In genomic region chr11:60776829-60777740, GRCm38 (mm10) we compare ENCODE assay signal across 8 mouse cellular contexts. TPM values are rescaled to one million over a fixed set of nuclear protein-coding genes. Genes with fewer than 3 reads are reported as not detected.
DNase-seq lines count a peak whose midpoint lies in the region; ATAC-seq and TF ChIP-seq lines count a peak whose summit lies in the region.

Gene Top3a, minus strand, starts transcription at chr11:60777365.
Gene Smcr8, plus strand, starts transcription at chr11:60777524.

- H3K9me3 ChIP-seq in hindbrain, postnatal 0 days (ENCODE audit: low read length) = no peaks in the 10 kb centered on the region

- H3K4me3 ChIP-seq in gastrocnemius, adult 2 months = peak within 1 kb of the TSS; percentile 90
- peak within 1 kb of the TSS; percentile 77 for H3K4me3 ChIP-seq in hindbrain, postnatal 0 days (ENCODE audit: low read length)
- peak within 1 kb of the TSS; percentile 88 for H3K4me3 ChIP-seq in left cerebral cortex, adult 2 months

- peak within 1 kb of the TSS; percentile 93 for H3K4me2 ChIP-seq in hindbrain, postnatal 0 days (ENCODE audit: low read depth, low read length)

- no peak for TF ChIP-seq CTCF in gastrocnemius, adult 2 months (IDR thresholded peaks at IDR 0.05)
- TF ChIP-seq CTCF in hindbrain, postnatal 0 days (IDR thresholded peaks at IDR 0.05; ENCODE audit: low read depth) = no peak
- no peak for TF ChIP-seq CTCF in left cerebral cortex, adult 2 months (IDR thresholded peaks at IDR 0.05)

- H3K27me3 ChIP-seq in hindbrain, postnatal 0 days (ENCODE audit: insufficient read depth, low read length) = no peaks in the 10 kb centered on the region

- under 1% methylated on average over 62 of the region's 62 CpGs for WGBS in hindbrain, postnatal 0 days

- H3K27ac ChIP-seq in gastrocnemius, adult 2 months = peak within 1 kb of the TSS; percentile 96
- peak within 1 kb of the TSS; percentile 80 for H3K27ac ChIP-seq in hindbrain, postnatal 0 days
- peak within 1 kb of the TSS; percentile 95 for H3K27ac ChIP-seq in left cerebral cortex, adult 2 months

- H3K9ac ChIP-seq in hindbrain, postnatal 0 days (replicated peaks; ENCODE audit: low read length) = peak within 1 kb of the TSS; percentile 73

- no peaks in the 10 kb centered on the region for H3K36me3 ChIP-seq in hindbrain, postnatal 0 days (ENCODE audit: insufficient read depth, low read length)

- DNase-seq in ZHBTc4 (ENCODE audit: low read depth, low spot score) = peak; percentile 98
- DNase-seq in gastrocnemius, adult 2 months = peak; percentile 84
- DNase-seq in hindbrain, postnatal 0 days (ENCODE audit: low spot score) = peak; percentile 95
- peak; percentile 79 to 83 for DNase-seq in left cerebral cortex, adult 2 months (ENCODE audit: extremely low spot score in 1 of 2, low spot score in 2 of 2)
- DNase-seq in right cerebral cortex, adult 2 months (ENCODE audit: low spot score in 2 of 2) = peak; percentile 87 to 92
- peak; percentile 82 for DNase-seq in urinary bladder, postnatal 14 days (ENCODE audit: low spot score)

- intact Hi-C loops in gastrocnemius, adult 2 months (cut with DNase I) = loop anchor here (2.0 to 5.0 kb wide), 3 partner anchors 48 to 85 kb away; partner anchors contain the start of gene Mief2
- intact Hi-C loops in left cerebral cortex, adult 2 months (cut with DNase I) = loop anchor here (1.0 to 5.0 kb wide), 3 partner anchors 53 to 102 kb away; partner anchors contain the start of genes Dhrs7b, Llgl1 and Tmem11

- H3K4me1 ChIP-seq in hindbrain, postnatal 0 days (ENCODE audit: insufficient read depth, low read length) = peaks cover 55% of the 10 kb centered on the region

- peak; percentile 89 for ATAC-seq in common myeloid progenitor, adult 5-6 weeks (replicated peaks; ENCODE audit: low read depth, poor library complexity, severe bottlenecking)
- ATAC-seq in hindbrain, postnatal 0 days = peak; percentile 99
- peak; percentile 86 for ATAC-seq in megakaryocyte, adult 5-6 weeks (ENCODE audit: poor library complexity, severe bottlenecking)

RNA-seq across cellular contexts. Expression of gene Top3a, which starts in this region (rescaled TPM):
- total RNA-seq in common myeloid progenitor, adult 5-6 weeks (2017) = 19.3 and 29.9 TPM in 2 replicates
- total RNA-seq in gastrocnemius, adult 2 months (2021) = 1 to 10 TPM; 4.5 to 4.7 TPM
- 10.5 and 11.0 TPM in 2 replicates for total RNA-seq in hindbrain, postnatal 0 days (2014; rRNA removed)
- polyA plus RNA-seq in hindbrain, postnatal 0 days (2015; fragmentation: Nextera tagmentation; extraction: Ambion mirVana) = 3.9 and 4.6 TPM in 2 replicates
- 1 to 10 TPM; 5.0 to 6.1 TPM for total RNA-seq in left cerebral cortex, adult 2 months (2021)
- 6.0 and 10.5 TPM in 2 replicates for total RNA-seq in megakaryocyte, adult 5-6 weeks (2015)
- 12.6 and 14.8 TPM in 2 replicates for total RNA-seq in megakaryocyte, adult 5-6 weeks (2017)

RNA-seq across cellular contexts. Expression of gene Smcr8, which starts in this region (rescaled TPM):
- total RNA-seq in common myeloid progenitor, adult 5-6 weeks (2017) = 15.3 and 21.3 TPM in 2 replicates
- 10 to 100 TPM; 19.8 to 20.1 TPM for total RNA-seq in gastrocnemius, adult 2 months (2021)
- 14.6 and 15.2 TPM in 2 replicates for total RNA-seq in hindbrain, postnatal 0 days (2014; rRNA removed)
- 3.1 TPM in 2 replicates for polyA plus RNA-seq in hindbrain, postnatal 0 days (2015; fragmentation: Nextera tagmentation; extraction: Ambion mirVana)
- total RNA-seq in left cerebral cortex, adult 2 months (2021) = 10 to 100 TPM; 31.0 to 32.6 TPM
- total RNA-seq in megakaryocyte, adult 5-6 weeks (2015) = 27.4 and 32.1 TPM in 2 replicates
- 16.8 and 18.7 TPM in 2 replicates for total RNA-seq in megakaryocyte, adult 5-6 weeks (2017)

Comparison
In these comparisons a context has a peak if more than half of its experiments do, and no peak if none do; other contexts are left out.
1. Peak in every context shown above with its lines: DNase-seq, ATAC-seq, H3K4me3 ChIP-seq and H3K27ac ChIP-seq.